Mouse (Mus musculus) intestine, postnatal 0 days (tissue): Measurements from ENCODE around the gene Slc7a10. TPM values are rescaled to one million over a fixed set of nuclear protein-coding genes. Genes with fewer than 3 reads are reported as not detected.

ENCODE experiments used
- ATAC-seq: fragments of 200-750 bp; cut with Nextera tagmentation; 2 replicates; pipeline ENCODE4 v1.8.0; 2017; ENCODE audit warnings: mild to moderate bottlenecking, moderate TSS enrichment, moderate library complexity
- H3K27ac ChIP-seq: fragments of 300-500 bp; sonication (generic); 2 replicates; pipeline ENCODE4 v1.5.1; 2014; ENCODE audit warnings: mild to moderate bottlenecking, low read depth, low read length, moderate library complexity
- H3K27me3 ChIP-seq: fragments of 300-500 bp; sonication (generic); replicated peaks from 2 replicates; pipeline ENCODE4 v1.6.1; 2014; ENCODE audit warnings: low read length, mixed read lengths; ENCODE audit not compliant: control insufficient read depth, insufficient read depth
- H3K36me3 ChIP-seq: fragments of 300-500 bp; sonication (generic); 2 replicates; pipeline ENCODE4 v1.6.1; 2014; ENCODE audit warnings: mild to moderate bottlenecking, moderate library complexity; ENCODE audit not compliant: control insufficient read depth, insufficient read depth
- H3K4me1 ChIP-seq: fragments of 300-500 bp; sonication (generic); replicated peaks from 2 replicates; pipeline ENCODE4 v1.6.1; 2014; ENCODE audit warnings: antibody characterized with exemption, low read length, mixed read lengths; ENCODE audit not compliant: control insufficient read depth, insufficient read depth
- H3K4me2 ChIP-seq: fragments of 300-500 bp; sonication (generic); replicated peaks from 2 replicates; pipeline ENCODE4 v1.6.1; 2014; ENCODE audit warnings: low read depth, mild to moderate bottlenecking, moderate library complexity
- H3K4me3 ChIP-seq: fragments of 300-500 bp; sonication (generic); 2 replicates; pipeline ENCODE4 v1.5.1; 2014; ENCODE audit warnings: low read depth, low read length
- H3K9ac ChIP-seq: fragments of 300-500 bp; sonication (generic); 2 replicates; pipeline ENCODE4 v1.6.1; 2014; ENCODE audit warnings: mild to moderate bottlenecking, low read depth, low read length
- H3K9me3 ChIP-seq: fragments of 300-500 bp; sonication (generic); 2 replicates; pipeline ENCODE4 v1.6.1; 2016; ENCODE audit warnings: mixed run types; ENCODE audit not compliant: control insufficient read depth
- CTCF ChIP-seq: sonication (generic); IDR thresholded peaks from 2 replicates; pipeline ENCODE4 v1.5.1; 2016; ENCODE audit warnings: low read depth, mild to moderate bottlenecking, control low read depth, antibody characterized with exemption, moderate library complexity
- WGBS: fragments of 180-500 bp; shearing (Covaris S2); extraction: QIAGEN DNeasy Blood & Tissue Kit; methylation state at CpG from one replicate; pipeline ENCODE4 v1.1.7; 2014; 5-methylcytosine and 5-hydroxymethylcytosine counted together
- polyA plus RNA-seq: library from polyadenylated mRNA; unstranded; fragments of >200 nt; fragmentation: Nextera tagmentation; extraction: Ambion mirVana; gene quantifications from 2 replicates; pipeline ENCODE4 v1.2.1, GENCODE M21; 2015

Gene Slc7a10
- polyA plus RNA-seq = 0.34 and 0.42 TPM in 2 replicates

DNA sequence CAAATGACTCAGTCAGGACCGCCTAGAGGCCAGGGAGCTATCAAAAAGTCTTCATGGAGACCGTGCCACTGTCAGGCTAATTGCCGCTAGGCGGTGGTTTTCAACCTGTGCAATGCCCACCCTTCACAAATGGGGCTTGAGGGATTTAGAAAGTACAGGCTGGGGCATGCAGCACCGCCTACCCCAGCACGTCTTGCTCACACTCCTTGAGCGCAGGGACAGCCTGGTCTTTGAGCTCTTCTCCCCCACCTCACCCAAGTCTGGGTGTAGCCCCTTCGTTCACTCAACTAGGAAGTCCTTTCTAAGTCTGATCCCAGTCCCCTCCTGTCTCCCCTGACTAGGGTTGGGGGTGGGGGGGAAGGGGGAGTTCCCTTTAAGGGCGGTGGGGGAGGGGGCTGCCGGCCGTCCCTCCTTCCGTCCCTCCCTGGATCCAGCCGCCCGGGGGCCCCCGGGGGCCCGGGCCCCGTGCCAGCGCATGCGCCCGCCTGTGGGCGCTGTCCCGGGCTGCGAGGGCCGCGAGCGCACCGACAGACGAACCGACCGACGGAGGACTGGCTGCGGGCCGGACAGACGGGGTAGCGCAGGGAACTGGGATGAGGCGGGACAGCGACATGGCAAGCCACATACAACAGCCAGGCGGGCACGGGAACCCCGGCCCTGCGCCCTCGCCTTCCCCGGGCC is at the start of gene Slc7a10:
TSS of gene Slc7a10 (plus strand) at position 497 of the 681 bp plus-strand sequence.
- peaks cover 5% of the 10 kb centered on the region; the same call in 1 of the 2 replicates for H3K4me1 ChIP-seq
- WGBS = 2% methylated on average over 43 of the region's 43 CpGs
- ATAC-seq = 0 out of 2 replicates have a peak, but pooled peaks have one; percentile 15
- no peak within 1 kb of the TSS for H3K9ac ChIP-seq
- peak within 1 kb of the TSS; percentile 34 for H3K4me3 ChIP-seq
- no peak for TF ChIP-seq CTCF
- H3K9me3 ChIP-seq = peaks cover 5% of the 10 kb centered on the region; the same call in 1 of the 2 replicates
- H3K27me3 ChIP-seq = peaks cover 41% of the 10 kb centered on the region
- H3K27ac ChIP-seq = no peak within 1 kb of the TSS
- H3K4me2 ChIP-seq = peak within 1 kb of the TSS; percentile 64
- H3K36me3 ChIP-seq = no peaks in the 10 kb centered on the region

DNA sequence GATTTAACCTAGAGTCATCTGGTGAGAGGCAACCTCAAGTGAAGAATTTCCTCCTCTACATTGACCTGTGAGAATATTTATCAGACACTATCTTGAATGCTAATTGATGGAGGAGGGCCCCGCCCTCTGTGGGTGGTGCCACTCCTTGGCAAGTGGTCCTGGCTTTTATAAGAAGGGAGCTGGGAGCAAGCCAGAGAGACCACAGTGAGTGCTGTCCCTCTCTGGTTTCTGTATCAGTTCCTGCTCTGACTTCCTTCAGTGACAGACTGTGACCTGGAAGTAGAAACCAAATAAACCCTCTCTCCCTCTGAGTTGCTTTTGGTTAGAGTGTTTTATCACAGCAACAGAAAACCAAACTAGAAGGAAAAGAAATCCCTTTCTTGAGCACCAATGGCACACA is 48.7 kb upstream of the Slc7a10 start:
- no peaks in the 10 kb centered on the region for H3K9me3 ChIP-seq
- no peak overlapping the region for H3K27ac ChIP-seq
- no peaks in the 10 kb centered on the region for H3K27me3 ChIP-seq
- no peaks in the 10 kb centered on the region for H3K4me1 ChIP-seq
- WGBS = 87% methylated on average over 1 of the region's 1 CpGs
- TF ChIP-seq CTCF = no peak
- no peaks in the 10 kb centered on the region for H3K36me3 ChIP-seq
- no peak overlapping the region for H3K4me3 ChIP-seq
- no peak for ATAC-seq
- H3K9ac ChIP-seq = no peak overlapping the region
- H3K4me2 ChIP-seq = no peak overlapping the region

DNA sequence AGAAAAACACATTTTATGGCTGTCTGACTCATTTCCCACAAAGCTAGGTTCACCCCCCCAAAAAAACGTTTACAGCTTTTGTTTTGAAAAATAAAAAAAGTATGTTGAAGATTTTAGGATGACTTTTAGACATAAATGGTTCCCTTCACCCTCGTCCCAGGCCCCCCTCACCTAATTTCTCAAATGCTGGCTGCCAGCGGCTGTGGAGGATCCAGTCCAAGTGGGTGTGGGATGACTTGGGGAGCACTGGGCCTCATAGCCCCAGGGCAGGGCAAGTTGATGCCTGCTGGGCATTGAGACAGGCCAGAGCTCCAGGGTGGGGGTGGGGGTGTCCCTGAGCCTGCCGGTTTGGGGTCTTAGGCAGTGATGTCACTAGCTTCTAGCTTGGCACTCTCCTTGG is 47.7 kb upstream of the Slc7a10 start:
- no peak overlapping the region for H3K4me3 ChIP-seq
- no peak for ATAC-seq
- H3K9ac ChIP-seq = no peak overlapping the region
- no peaks in the 10 kb centered on the region for H3K27me3 ChIP-seq
- 68% methylated on average over 4 of the region's 4 CpGs for WGBS
- no peak for TF ChIP-seq CTCF
- no peaks in the 10 kb centered on the region for H3K36me3 ChIP-seq
- H3K9me3 ChIP-seq = no peaks in the 10 kb centered on the region
- no peak overlapping the region for H3K4me2 ChIP-seq
- H3K27ac ChIP-seq = no peak overlapping the region
- no peaks in the 10 kb centered on the region for H3K4me1 ChIP-seq

DNA sequence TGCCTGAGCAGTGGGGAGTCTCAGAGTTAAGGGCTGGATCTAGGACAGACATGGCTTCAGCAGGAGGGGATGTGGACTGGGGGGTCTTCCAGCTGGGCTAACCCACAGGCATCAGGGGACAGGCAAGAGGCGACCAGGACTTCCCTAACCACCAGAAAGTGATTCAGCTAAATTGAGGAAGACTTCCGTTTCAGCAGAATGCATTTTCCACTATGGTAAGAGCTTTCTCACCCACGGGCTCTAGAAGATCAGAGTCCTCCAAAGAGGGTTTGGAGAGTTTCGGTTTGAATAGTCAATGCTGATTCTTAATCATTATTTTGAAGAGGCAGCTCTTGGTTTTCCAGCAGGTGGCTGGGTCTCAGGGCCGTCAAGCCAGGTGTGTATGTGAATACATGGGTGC is 46.3 kb upstream of the Slc7a10 start:
- Histone ChIP-seq H3K27me3 (no peaks in the 10 kb centered on the region), H3K4me3 (no peak overlapping the region), H3K36me3 (no peaks in the 10 kb centered on the region), H3K9me3 (no peaks in the 10 kb centered on the region), H3K4me1 (no peaks in the 10 kb centered on the region), H3K27ac (no peak overlapping the region), H3K4me2 (no peak overlapping the region), H3K9ac (no peak overlapping the region)
- 82% methylated on average over 5 of the region's 5 CpGs for WGBS
- ATAC-seq = no peak
- TF ChIP-seq CTCF = no peak

- Histone ChIP-seq H3K4me1 (no peaks in the 10 kb centered on the region), H3K4me3 (no peak overlapping the region), H3K27me3 (no peaks in the 10 kb centered on the region), H3K27ac (no peak overlapping the region), H3K9me3 (no peaks in the 10 kb centered on the region), H3K4me2 (no peak overlapping the region), H3K9ac (no peak overlapping the region), H3K36me3 (no peaks in the 10 kb centered on the region)
- no peak for TF ChIP-seq CTCF
- 42% methylated on average over 5 of the region's 5 CpGs for WGBS
- no peak for ATAC-seq
Measured at GRCm38 (mm10) chr7:35141519-35141918, 44.7 kb upstream of the Slc7a10 start.

DNA sequence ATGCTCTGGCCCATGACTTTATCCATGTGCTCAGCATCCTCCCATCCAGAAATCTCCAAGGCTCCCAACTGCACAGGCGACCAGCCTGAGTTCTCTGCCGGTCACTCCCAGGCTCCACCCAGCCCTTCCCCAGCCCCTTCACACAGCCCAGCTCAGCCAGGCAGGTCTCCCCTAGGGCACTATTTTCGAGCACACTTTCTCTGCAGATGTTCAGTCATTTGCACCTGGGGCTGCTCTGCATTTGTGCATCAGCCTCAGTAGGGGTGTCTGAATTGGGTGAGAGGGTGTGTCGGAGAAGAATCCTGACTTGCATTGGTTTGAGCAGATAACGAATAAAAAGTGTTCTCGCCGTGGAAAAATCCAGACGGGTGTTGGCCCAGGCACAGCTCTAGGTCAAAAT is 43.7 kb upstream of the Slc7a10 start:
- no peak for ATAC-seq
- H3K36me3 ChIP-seq = no peaks in the 10 kb centered on the region
- H3K4me2 ChIP-seq = no peak overlapping the region
- no peak for TF ChIP-seq CTCF
- H3K4me1 ChIP-seq = no peaks in the 10 kb centered on the region
- H3K9ac ChIP-seq = no peak overlapping the region
- H3K9me3 ChIP-seq = no peaks in the 10 kb centered on the region
- H3K27ac ChIP-seq = no peak overlapping the region
- no peak overlapping the region for H3K4me3 ChIP-seq
- no peaks in the 10 kb centered on the region for H3K27me3 ChIP-seq
- WGBS = 80% methylated on average over 8 of the region's 8 CpGs
